Mouse (Mus musculus) brain, embryonic 14.5 days (tissue): Measurements from ENCODE around the gene Exoc2. TPM values are rescaled to one million over a fixed set of nuclear protein-coding genes. Genes with fewer than 3 reads are reported as not detected.

Experiments used
- DNase-seq: peaks from one replicate; pipeline ENCODE4 v3.0.0-alpha.2; 2011; ENCODE audit warnings: low read depth
- CTCF ChIP-seq: fragments of 200-500 bp; IDR thresholded peaks from 2 replicates; pipeline ENCODE4 v1.5.1; 2012; ENCODE audit warnings: inconsistent platforms, mild to moderate bottlenecking, moderate library complexity, borderline replicate concordance; ENCODE audit not compliant: insufficient read depth, insufficient read length; ENCODE audit errors: extremely low read depth
- POLR2A ChIP-seq: fragments of 200-500 bp; IDR thresholded peaks from 2 replicates; pipeline ENCODE4 v1.6.1; 2012; ENCODE audit warnings: mild to moderate bottlenecking, inconsistent platforms, borderline replicate concordance; ENCODE audit not compliant: poor library complexity, insufficient read depth, insufficient read length, severe bottlenecking; ENCODE audit errors: extremely low read depth
- polyA plus RNA-seq: library from polyadenylated mRNA; depleted of rRNA; stranded (reverse); fragments of >200 nt; gene quantifications from 2 replicates; pipeline ENCODE4 v1.2.3, GENCODE M21; 2012

Gene Exoc2
- polyA plus RNA-seq, 1 experiment: 39.8 TPM

- TF ChIP-seq POLR2A (no peak), CTCF (no peak)
- peak; percentile 16 for DNase-seq
These were observed 60.9 kb downstream of the Exoc2 start for GRCm38 (mm10) chr13:30913028-30913427.

GRCm38 (mm10) chr13:30911931-30912625 is 61.8 kb downstream of the Exoc2 start:
- DNase-seq: no peak
- TF ChIP-seq CTCF (no peak), POLR2A (no peak)

GRCm38 (mm10) chr13:30910889-30911288 is 63.0 kb downstream of the Exoc2 start:
- TF ChIP-seq POLR2A (no peak), CTCF (no peak)
- DNase-seq: no peak

- no peak for TF ChIP-seq POLR2A
- no peak for TF ChIP-seq CTCF
- DNase-seq: no peak
These were observed 71.6 kb downstream of the Exoc2 start for GRCm38 (mm10) chr13:30902286-30902685.

GRCm38 (mm10) chr13:30901387-30902041 is 72.4 kb downstream of the Exoc2 start:
- peak; percentile 15 for DNase-seq
- TF ChIP-seq CTCF (peak; percentile 5; the same call in 1 of the 2 replicates), POLR2A (no peak)

- DNase-seq: peak; percentile 15
- TF ChIP-seq CTCF (no peak), POLR2A (no peak)
These were observed 79.8 kb downstream of the Exoc2 start for GRCm38 (mm10) chr13:30894015-30894634.

GRCm38 (mm10) chr13:30892315-30892714 is 81.6 kb downstream of the Exoc2 start:
- DNase-seq: no peak
- no peak for TF ChIP-seq CTCF
- TF ChIP-seq POLR2A: no peak

- DNase-seq: no peak
- TF ChIP-seq CTCF: no peak
- TF ChIP-seq POLR2A: no peak
These were observed 82.7 kb downstream of the Exoc2 start for GRCm38 (mm10) chr13:30891223-30891622.

- peak; percentile 81 for DNase-seq
- TF ChIP-seq POLR2A (no peak), CTCF (peak; percentile 84)
These were observed 85.4 kb downstream of the Exoc2 start for GRCm38 (mm10) chr13:30888480-30888879.

GRCm38 (mm10) chr13:30880310-30880709 is 93.6 kb downstream of the Exoc2 start:
- no peak for DNase-seq
- TF ChIP-seq POLR2A (no peak), CTCF (no peak)

GRCm38 (mm10) chr13:30879871-30880270 is 94.0 kb downstream of the Exoc2 start:
- DNase-seq: peak; percentile 75
- TF ChIP-seq CTCF: no peak
- no peak for TF ChIP-seq POLR2A
